Comparison of ENCODE assay signal across 16 mouse cellular contexts in the genomic region with DNA sequence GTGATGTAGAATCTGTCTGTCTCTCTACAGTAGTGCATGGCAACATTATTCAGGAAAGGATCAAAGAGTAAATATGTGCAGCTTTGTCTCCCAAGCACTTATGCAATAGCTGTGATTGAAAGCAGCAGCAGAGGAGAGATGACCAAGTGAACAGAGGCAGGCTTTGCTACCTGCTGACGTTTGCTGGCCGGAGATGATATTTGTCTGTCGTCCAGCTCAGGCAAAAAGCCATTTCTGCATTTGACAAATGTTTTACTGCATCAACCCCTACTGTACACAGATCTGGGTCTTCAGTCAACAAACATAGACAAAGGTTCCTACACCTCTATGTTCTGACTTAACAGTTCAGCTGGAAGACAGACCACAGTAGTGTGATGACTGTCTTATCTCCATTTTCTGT.
"Had no signal": no experiment of that assay in that cellular context is flagged by ENCODE, and none has a peak within 500 bp of the region (broad histone marks: within the 10 kb centered on the region; RNA-seq: fewer than 3 reads in every experiment).

No protein-coding gene starts in this region.

- H3K27me3 ChIP-seq: limb, embryonic 13.5 days; liver, embryonic 12.5 days; liver, embryonic 15.5 days; lung, embryonic 15.5 days; megakaryocyte, embryonic 14.5 days; midbrain, embryonic 13.5 days; stomach, embryonic 15.5 days had no signal

- DNase-seq: kidney, postnatal 10 days; kidney, postnatal 36 days; liver; lung, adult 18-20 months; lung, postnatal 10 days; lung, postnatal 36 days; thymus, postnatal 25 days had no signal

- ATAC-seq: liver, embryonic 12.5 days; midbrain, embryonic 13.5 days had no signal

- H3K4me1 ChIP-seq: limb, embryonic 10.5 days; limb, embryonic 13.5 days; liver, embryonic 12.5 days; liver, embryonic 15.5 days; lung, embryonic 15.5 days; megakaryocyte, embryonic 14.5 days; midbrain, embryonic 13.5 days; stomach, embryonic 15.5 days had no signal

- H3K27ac ChIP-seq: limb, embryonic 10.5 days; limb, embryonic 13.5 days; liver, embryonic 12.5 days; liver, embryonic 15.5 days; lung, embryonic 15.5 days; midbrain, embryonic 10.5 days; midbrain, embryonic 13.5 days; stomach, embryonic 15.5 days had no signal

- H3K4me3 ChIP-seq: limb, embryonic 10.5 days; limb, embryonic 13.5 days; liver, embryonic 12.5 days; liver, embryonic 15.5 days; lung, embryonic 15.5 days; megakaryocyte, embryonic 14.5 days; midbrain, embryonic 10.5 days; midbrain, embryonic 13.5 days; stomach, embryonic 15.5 days had no signal
